Mouse (Mus musculus) kidney, postnatal 36 days (tissue): ENCODE measurements around the gene Tipin.
"Not testable (repeated sequence)": the region's sequence is repeated elsewhere in the genome, so short reads cannot be mapped to it uniquely, and the experiment has no call there.

Experiments
- DNase-seq, 2 experiments: peaks; one replicate each; pipeline ENCODE4 v3.0.0; 2021 to 2022; ENCODE audit warnings: mixed read lengths in 2 of 2

Gene Tipin

GRCm38 (mm10) chr9:64281105-64281780, at the start of gene Tipin:
Gene Tipin, plus strand, starts transcription at chr9:64281581.
- peak; percentile 96 to 99 for DNase-seq

- DNase-seq: no peak
Measured at GRCm38 (mm10) chr9:64231674-64232073, 49.7 kb upstream of the Tipin start.

- DNase-seq: peak; percentile 30 to 43
Measured at GRCm38 (mm10) chr9:64232257-64232957, 49.0 kb upstream of the Tipin start.

GRCm38 (mm10) chr9:64233656-64234055, 47.7 kb upstream of the Tipin start:
- DNase-seq: no peak

- DNase-seq: peak; percentile 65 to 70
Measured at GRCm38 (mm10) chr9:64234768-64235435, 46.5 kb upstream of the Tipin start, which contains the start of gene Uchl4. Gene Uchl4, plus strand, starts transcription at chr9:64235201.

- no peak for DNase-seq
Measured at GRCm38 (mm10) chr9:64236056-64236455, 45.3 kb upstream of the Tipin start.

GRCm38 (mm10) chr9:64240116-64240515, 41.3 kb upstream of the Tipin start:
- DNase-seq: peak in 1 of 2 experiments; percentile 42

- DNase-seq: peak; percentile 27 to 57
Measured at GRCm38 (mm10) chr9:64240681-64241080, 40.7 kb upstream of the Tipin start.

- no peak for DNase-seq
Measured at GRCm38 (mm10) chr9:64242381-64242831, 39.0 kb upstream of the Tipin start.

GRCm38 (mm10) chr9:64249371-64249770, 32.0 kb upstream of the Tipin start:
- no peak for DNase-seq

GRCm38 (mm10) chr9:64250111-64250730, 31.2 kb upstream of the Tipin start:
- DNase-seq: no peak

GRCm38 (mm10) chr9:64252591-64253020, 28.8 kb upstream of the Tipin start:
- DNase-seq: peak; percentile 34 to 70

- DNase-seq: peak; percentile 100
Measured at GRCm38 (mm10) chr9:64253021-64253904, 28.1 kb upstream of the Tipin start, which contains the start of gene Map2k1. Gene Map2k1, minus strand, starts transcription at chr9:64253631.

GRCm38 (mm10) chr9:64255422-64255821, 26.0 kb upstream of the Tipin start:
- no peak for DNase-seq

- DNase-seq: no peak
Measured at GRCm38 (mm10) chr9:64256204-64256603, 25.2 kb upstream of the Tipin start.

- DNase-seq: no peak
Measured at GRCm38 (mm10) chr9:64259906-64260305, 21.5 kb upstream of the Tipin start.

GRCm38 (mm10) chr9:64261023-64261422, 20.4 kb upstream of the Tipin start:
- DNase-seq: no peak

GRCm38 (mm10) chr9:64264813-64265212, 16.6 kb upstream of the Tipin start:
- no peak for DNase-seq

GRCm38 (mm10) chr9:64267231-64267630, 14.2 kb upstream of the Tipin start:
- DNase-seq: no peak

- no peak for DNase-seq
Measured at GRCm38 (mm10) chr9:64268196-64268595, 13.2 kb upstream of the Tipin start.

GRCm38 (mm10) chr9:64268836-64269235, 12.5 kb upstream of the Tipin start:
- not testable (repeated sequence) for DNase-seq

GRCm38 (mm10) chr9:64271249-64271648, 10.1 kb upstream of the Tipin start:
- DNase-seq: no peak
